Mouse (Mus musculus): ENCODE data around the gene Acat3. TPM values are rescaled to one million over a fixed set of nuclear protein-coding genes. Genes with fewer than 3 reads are reported as not detected.
"Not testable (repeated sequence)": the region's sequence is repeated elsewhere in the genome, so short reads cannot be mapped to it uniquely, and the experiment has no call there.

Acat3 gene
- 1.3 and 1.4 TPM in 2 replicates for polyA plus RNA-seq (2014; fragmentation: Nextera tagmentation; extraction: Ambion mirVana)

GRCm38 (mm10) chr17:12940151-12940805 lies at the start of gene Acat3:
Gene Acat3 (minus strand): TSS chr17:12940600.
- Histone ChIP-seq H3K4me2 (ENCODE audit: low read depth, low read length) (peak within 1 kb of the TSS; percentile 36), H3K36me3 (ENCODE audit: control insufficient read depth, insufficient read depth, low read length) (peaks cover 20% of the 10 kb centered on the region; the same call in 1 of the 2 replicates), H3K27ac (ENCODE audit: low read depth, low read length) (no peak within 1 kb of the TSS), H3K27me3 (ENCODE audit: control insufficient read depth, insufficient read depth, low read length) (no peaks in the 10 kb centered on the region), H3K4me3 (ENCODE audit: low read depth, low read length) (no peak within 1 kb of the TSS), H3K9ac (replicated peaks; ENCODE audit: low read depth, low read length) (no peak within 1 kb of the TSS), H3K4me1 (ENCODE audit: control insufficient read depth, insufficient read depth, low read length) (0 out of 2 replicates have a peak, but pooled peaks cover 4% of the 10 kb centered on the region), H3K9me3 (ENCODE audit: control insufficient read depth, low read length) (no peaks in the 10 kb centered on the region)
- WGBS = 21% methylated on average over 24 of the region's 27 CpGs
- ATAC-seq (ENCODE audit: low read depth) = peak; percentile 19; the same call in 1 of the 2 replicates

- ATAC-seq (ENCODE audit: low read depth); H3K27ac ChIP-seq (ENCODE audit: low read depth, low read length); H3K36me3 ChIP-seq (ENCODE audit: control insufficient read depth, insufficient read depth, low read length); H3K9me3 ChIP-seq (ENCODE audit: control insufficient read depth, low read length); H3K9ac ChIP-seq (replicated peaks; ENCODE audit: low read depth, low read length); H3K4me2 ChIP-seq (ENCODE audit: low read depth, low read length); H3K27me3 ChIP-seq (ENCODE audit: control insufficient read depth, insufficient read depth, low read length); H3K4me3 ChIP-seq (ENCODE audit: low read depth, low read length); H3K4me1 ChIP-seq (ENCODE audit: control insufficient read depth, insufficient read depth, low read length): not testable (repeated sequence)
- WGBS = 97% methylated on average over 8 of the region's 8 CpGs
Measured at GRCm38 (mm10) chr17:12988096-12988495, 47.7 kb upstream of the Acat3 start.

- no peak for ATAC-seq (ENCODE audit: low read depth)
- peaks cover 24% of the 10 kb centered on the region for H3K36me3 ChIP-seq (ENCODE audit: control insufficient read depth, insufficient read depth, low read length)
- H3K4me1 ChIP-seq (ENCODE audit: control insufficient read depth, insufficient read depth, low read length) = no peaks in the 10 kb centered on the region
- no peak overlapping the region for H3K9ac ChIP-seq (replicated peaks; ENCODE audit: low read depth, low read length)
- no peak overlapping the region for H3K4me2 ChIP-seq (ENCODE audit: low read depth, low read length)
- H3K9me3 ChIP-seq (ENCODE audit: control insufficient read depth, low read length) = no peaks in the 10 kb centered on the region
- WGBS = 89% methylated on average over 2 of the region's 2 CpGs
- H3K4me3 ChIP-seq (ENCODE audit: low read depth, low read length) = no peak overlapping the region
- H3K27ac ChIP-seq (ENCODE audit: low read depth, low read length) = no peak overlapping the region
- no peaks in the 10 kb centered on the region for H3K27me3 ChIP-seq (ENCODE audit: control insufficient read depth, insufficient read depth, low read length)
Measured at GRCm38 (mm10) chr17:12983988-12984387, 43.6 kb upstream of the Acat3 start.

GRCm38 (mm10) chr17:12978546-12978945 lies 38.1 kb upstream of the Acat3 start:
- H3K4me2 ChIP-seq (ENCODE audit: low read depth, low read length) = no peak overlapping the region
- 94% methylated on average over 1 of the region's 1 CpGs for WGBS
- no peak overlapping the region for H3K4me3 ChIP-seq (ENCODE audit: low read depth, low read length)
- H3K27ac ChIP-seq (ENCODE audit: low read depth, low read length) = no peak overlapping the region
- H3K27me3 ChIP-seq (ENCODE audit: control insufficient read depth, insufficient read depth, low read length) = no peaks in the 10 kb centered on the region
- H3K36me3 ChIP-seq (ENCODE audit: control insufficient read depth, insufficient read depth, low read length) = peaks cover 44% of the 10 kb centered on the region
- no peak for ATAC-seq (ENCODE audit: low read depth)
- no peaks in the 10 kb centered on the region for H3K9me3 ChIP-seq (ENCODE audit: control insufficient read depth, low read length)
- H3K9ac ChIP-seq (replicated peaks; ENCODE audit: low read depth, low read length) = no peak overlapping the region
- no peaks in the 10 kb centered on the region for H3K4me1 ChIP-seq (ENCODE audit: control insufficient read depth, insufficient read depth, low read length)

- Histone ChIP-seq H3K27ac (ENCODE audit: low read depth, low read length) (no peak overlapping the region), H3K27me3 (ENCODE audit: control insufficient read depth, insufficient read depth, low read length) (no peaks in the 10 kb centered on the region), H3K36me3 (ENCODE audit: control insufficient read depth, insufficient read depth, low read length) (peaks cover 37% of the 10 kb centered on the region), H3K4me1 (ENCODE audit: control insufficient read depth, insufficient read depth, low read length) (no peaks in the 10 kb centered on the region), H3K9me3 (ENCODE audit: control insufficient read depth, low read length) (no peaks in the 10 kb centered on the region), H3K9ac (replicated peaks; ENCODE audit: low read depth, low read length) (no peak overlapping the region), H3K4me3 (ENCODE audit: low read depth, low read length) (no peak overlapping the region), H3K4me2 (ENCODE audit: low read depth, low read length) (no peak overlapping the region)
- WGBS = 83% methylated on average over 2 of the region's 2 CpGs
- ATAC-seq (ENCODE audit: low read depth) = no peak
Measured at GRCm38 (mm10) chr17:12973851-12974250, 33.5 kb upstream of the Acat3 start.

GRCm38 (mm10) chr17:12967173-12967572 lies 26.8 kb upstream of the Acat3 start:
- Histone ChIP-seq H3K9ac (replicated peaks; ENCODE audit: low read depth, low read length) (no peak overlapping the region), H3K27me3 (ENCODE audit: control insufficient read depth, insufficient read depth, low read length) (no peaks in the 10 kb centered on the region), H3K4me3 (ENCODE audit: low read depth, low read length) (no peak overlapping the region), H3K36me3 (ENCODE audit: control insufficient read depth, insufficient read depth, low read length) (peaks cover 22% of the 10 kb centered on the region), H3K4me2 (ENCODE audit: low read depth, low read length) (no peak overlapping the region), H3K27ac (ENCODE audit: low read depth, low read length) (no peak overlapping the region), H3K9me3 (ENCODE audit: control insufficient read depth, low read length) (no peaks in the 10 kb centered on the region), H3K4me1 (ENCODE audit: control insufficient read depth, insufficient read depth, low read length) (no peaks in the 10 kb centered on the region)
- ATAC-seq (ENCODE audit: low read depth) = no peak
- 98% methylated on average over 2 of the region's 2 CpGs for WGBS

- H3K36me3 ChIP-seq (ENCODE audit: control insufficient read depth, insufficient read depth, low read length) = peaks cover 14% of the 10 kb centered on the region; the same call in 1 of the 2 replicates
- no peak overlapping the region for H3K27ac ChIP-seq (ENCODE audit: low read depth, low read length)
- H3K27me3 ChIP-seq (ENCODE audit: control insufficient read depth, insufficient read depth, low read length) = no peaks in the 10 kb centered on the region
- ATAC-seq (ENCODE audit: low read depth) = no peak
- peaks cover 10% of the 10 kb centered on the region for H3K4me1 ChIP-seq (ENCODE audit: control insufficient read depth, insufficient read depth, low read length)
- H3K9ac ChIP-seq (replicated peaks; ENCODE audit: low read depth, low read length) = no peak overlapping the region
- 86% methylated on average over 3 of the region's 3 CpGs for WGBS
- H3K4me3 ChIP-seq (ENCODE audit: low read depth, low read length) = no peak overlapping the region
- no peaks in the 10 kb centered on the region for H3K9me3 ChIP-seq (ENCODE audit: control insufficient read depth, low read length)
- no peak overlapping the region for H3K4me2 ChIP-seq (ENCODE audit: low read depth, low read length)
Measured at GRCm38 (mm10) chr17:12963476-12963875, 23.1 kb upstream of the Acat3 start.

- ATAC-seq (ENCODE audit: low read depth) = peak; percentile 99
- peak within 1 kb of the TSS; percentile 44 for H3K9ac ChIP-seq (replicated peaks; ENCODE audit: low read depth, low read length)
- peak within 1 kb of the TSS; percentile 67 for H3K4me2 ChIP-seq (ENCODE audit: low read depth, low read length)
- H3K27ac ChIP-seq (ENCODE audit: low read depth, low read length) = peak within 1 kb of the TSS; percentile 86
- H3K9me3 ChIP-seq (ENCODE audit: control insufficient read depth, low read length) = no peaks in the 10 kb centered on the region
- H3K4me3 ChIP-seq (ENCODE audit: low read depth, low read length) = peak within 1 kb of the TSS; percentile 53
- H3K36me3 ChIP-seq (ENCODE audit: control insufficient read depth, insufficient read depth, low read length) = peaks cover 12% of the 10 kb centered on the region
- under 1% methylated on average over 42 of the region's 42 CpGs for WGBS
- no peaks in the 10 kb centered on the region for H3K27me3 ChIP-seq (ENCODE audit: control insufficient read depth, insufficient read depth, low read length)
- peaks cover 10% of the 10 kb centered on the region for H3K4me1 ChIP-seq (ENCODE audit: control insufficient read depth, insufficient read depth, low read length)
Measured at GRCm38 (mm10) chr17:12960331-12960873, 20.0 kb upstream of the Acat3 start, which contains the start of gene Acat2. Gene Acat2 (minus strand): TSS chr17:12960747.

GRCm38 (mm10) chr17:12959377-12959776 lies 19.0 kb upstream of the Acat3 start:
- Histone ChIP-seq H3K4me1 (ENCODE audit: control insufficient read depth, insufficient read depth, low read length) (peaks cover 10% of the 10 kb centered on the region), H3K4me2 (ENCODE audit: low read depth, low read length) (peak overlapping the region; percentile 37; the same call in 1 of the 2 replicates), H3K36me3 (ENCODE audit: control insufficient read depth, insufficient read depth, low read length) (peaks cover 12% of the 10 kb centered on the region)
- not testable (repeated sequence) for H3K9me3 ChIP-seq (ENCODE audit: control insufficient read depth, low read length); H3K9ac ChIP-seq (replicated peaks; ENCODE audit: low read depth, low read length); H3K4me3 ChIP-seq (ENCODE audit: low read depth, low read length); H3K27me3 ChIP-seq (ENCODE audit: control insufficient read depth, insufficient read depth, low read length); H3K27ac ChIP-seq (ENCODE audit: low read depth, low read length); ATAC-seq (ENCODE audit: low read depth)
- 30% methylated on average over 1 of the region's 2 CpGs for WGBS

All from neural tube, embryonic 14.5 days (tissue).